Mouse (Mus musculus) liver, embryonic 11.5 days (tissue): ENCODE results near the gene Pla1a. TPM values are rescaled to one million over a fixed set of nuclear protein-coding genes. Genes with fewer than 3 reads are reported as not detected.

Source experiments
- ATAC-seq: fragments of 200-750 bp; cut with Nextera tagmentation; replicated peaks from 2 replicates; pipeline ENCODE4 v1.8.0; 2017; ENCODE audit warnings: moderate number of reproducible peaks, mild to moderate bottlenecking, moderate TSS enrichment, moderate library complexity; ENCODE audit not compliant: low FRiP score
- DNase-seq: peaks from one replicate; pipeline ENCODE4 v3.0.0-alpha.2; 2017; ENCODE audit warnings: low spot score
- H3K27ac ChIP-seq: fragments of 300-500 bp; sonication (generic); 2 replicates; pipeline ENCODE4 v1.5.1; 2014; ENCODE audit warnings: mild to moderate bottlenecking, low read depth, low read length, control low read depth
- H3K27me3 ChIP-seq: fragments of 300-500 bp; sonication (generic); replicated peaks from 2 replicates; pipeline ENCODE4 v1.6.1; 2014; ENCODE audit warnings: low read length, mixed read lengths; ENCODE audit not compliant: control insufficient read depth, insufficient read depth
- H3K36me3 ChIP-seq: fragments of 300-500 bp; sonication (generic); 2 replicates; pipeline ENCODE4 v1.6.1; 2014; ENCODE audit warnings: mild to moderate bottlenecking, low read length, moderate library complexity, mixed read lengths; ENCODE audit not compliant: control insufficient read depth, insufficient read depth
- H3K4me1 ChIP-seq: fragments of 300-500 bp; sonication (generic); replicated peaks from 2 replicates; pipeline ENCODE4 v1.6.1; 2014; ENCODE audit warnings: low read length, mixed read lengths; ENCODE audit not compliant: control insufficient read depth, insufficient read depth
- H3K4me2 ChIP-seq: fragments of 300-500 bp; sonication (generic); 2 replicates; pipeline ENCODE4 v1.6.1; 2014; ENCODE audit warnings: mild to moderate bottlenecking, control low read depth, moderate library complexity
- H3K4me3 ChIP-seq: fragments of 300-500 bp; sonication (generic); 2 replicates; pipeline ENCODE4 v1.5.1; 2014; ENCODE audit warnings: low read depth, low read length, control low read depth
- H3K9ac ChIP-seq: fragments of 300-500 bp; sonication (generic); 2 replicates; pipeline ENCODE4 v1.6.1; 2014; ENCODE audit warnings: low read depth, low read length, control low read depth
- H3K9me3 ChIP-seq: fragments of 300-500 bp; sonication (generic); 2 replicates; pipeline ENCODE4 v1.6.1; 2016; ENCODE audit warnings: low read length, inconsistent platforms, mixed read lengths; ENCODE audit not compliant: control insufficient read depth
- WGBS: fragments of 180-500 bp; shearing (Covaris S2); extraction: QIAGEN DNeasy Blood & Tissue Kit; methylation state at CpG from one replicate; pipeline ENCODE4 v1.1.7; 2014; 5-methylcytosine and 5-hydroxymethylcytosine counted together
- polyA plus RNA-seq: library from polyadenylated mRNA; unstranded; fragments of >200 nt; fragmentation: Nextera tagmentation; extraction: Ambion mirVana; gene quantifications from 2 replicates; pipeline ENCODE4 v1.2.1, GENCODE M21; 2014

Gene Pla1a
- polyA plus RNA-seq, 1 experiment from 2014 or later, result 1.4 TPM

DNA sequence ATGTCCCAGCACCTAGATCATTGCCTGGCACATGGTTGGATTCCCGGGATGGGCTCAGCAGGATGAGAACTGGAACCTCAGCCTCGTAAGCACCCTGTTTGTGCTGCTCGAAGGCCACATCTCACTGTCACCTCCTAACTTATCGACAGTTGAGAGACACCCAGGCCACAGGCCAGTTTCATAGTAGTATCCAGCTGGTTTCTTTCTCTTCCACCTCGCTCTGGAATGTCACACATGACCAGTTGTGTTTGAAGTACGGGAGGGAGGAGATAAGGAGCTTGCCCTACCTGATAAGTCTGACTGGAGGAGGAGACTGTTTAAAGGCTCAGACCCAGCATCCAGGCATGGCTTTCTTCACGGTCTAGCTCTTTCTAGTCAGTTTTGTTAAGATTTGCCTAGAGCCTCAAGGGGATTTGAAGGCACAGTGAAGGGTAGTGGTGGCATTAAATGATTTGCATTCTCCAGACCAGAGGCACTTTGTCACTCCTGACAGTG is 82.5 kb downstream of the Pla1a start:
- Histone ChIP-seq H3K27ac (peak overlapping the region; percentile 14; the same call in 1 of the 2 replicates), H3K9me3 (no peaks in the 10 kb centered on the region), H3K4me2 (peak overlapping the region; percentile 58), H3K4me1 (peaks cover 37% of the 10 kb centered on the region), H3K27me3 (no peaks in the 10 kb centered on the region), H3K4me3 (0 out of 2 replicates have a peak overlapping the region, but pooled peaks have one; percentile 24), H3K36me3 (peaks cover 18% of the 10 kb centered on the region), H3K9ac (0 out of 2 replicates have a peak overlapping the region, but pooled peaks have one; percentile 38)
- ATAC-seq (peak; percentile 69), DNase-seq (no peak)
- WGBS, result 28% methylated on average over 7 of the region's 7 CpGs

DNA sequence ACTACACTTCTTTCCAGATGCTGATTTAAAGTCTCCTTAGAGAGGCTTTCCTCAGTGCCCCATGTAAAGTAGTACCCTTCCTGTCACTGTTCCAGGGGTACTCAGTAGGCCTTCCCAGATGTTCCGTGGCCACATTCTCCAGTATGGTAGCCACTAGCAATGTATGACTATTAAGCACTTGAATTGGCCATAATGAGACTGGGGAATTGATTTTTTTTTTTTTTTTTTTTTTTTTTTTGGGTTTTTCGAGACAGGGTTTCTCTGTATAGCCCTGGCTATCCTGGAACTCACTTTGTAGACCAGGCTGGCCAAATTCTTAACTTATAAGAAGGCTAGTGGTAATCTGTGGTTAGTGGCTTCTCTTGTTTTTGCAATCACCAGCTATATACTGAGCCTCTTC is 83.1 kb downstream of the Pla1a start:
- H3K9ac ChIP-seq, result 0 out of 2 replicates have a peak overlapping the region, but pooled peaks have one; percentile 38
- DNase-seq (no peak), ATAC-seq (no peak)
- peak overlapping the region; percentile 58 for H3K4me2 ChIP-seq
- H3K27ac ChIP-seq, result peak overlapping the region; percentile 14; the same call in 1 of the 2 replicates
- no peaks in the 10 kb centered on the region for H3K9me3 ChIP-seq
- peaks cover 37% of the 10 kb centered on the region for H3K4me1 ChIP-seq
- 79% methylated on average over 2 of the region's 2 CpGs for WGBS
- 0 out of 2 replicates have a peak overlapping the region, but pooled peaks have one; percentile 24 for H3K4me3 ChIP-seq
- peaks cover 18% of the 10 kb centered on the region for H3K36me3 ChIP-seq
- H3K27me3 ChIP-seq, result no peaks in the 10 kb centered on the region

DNA sequence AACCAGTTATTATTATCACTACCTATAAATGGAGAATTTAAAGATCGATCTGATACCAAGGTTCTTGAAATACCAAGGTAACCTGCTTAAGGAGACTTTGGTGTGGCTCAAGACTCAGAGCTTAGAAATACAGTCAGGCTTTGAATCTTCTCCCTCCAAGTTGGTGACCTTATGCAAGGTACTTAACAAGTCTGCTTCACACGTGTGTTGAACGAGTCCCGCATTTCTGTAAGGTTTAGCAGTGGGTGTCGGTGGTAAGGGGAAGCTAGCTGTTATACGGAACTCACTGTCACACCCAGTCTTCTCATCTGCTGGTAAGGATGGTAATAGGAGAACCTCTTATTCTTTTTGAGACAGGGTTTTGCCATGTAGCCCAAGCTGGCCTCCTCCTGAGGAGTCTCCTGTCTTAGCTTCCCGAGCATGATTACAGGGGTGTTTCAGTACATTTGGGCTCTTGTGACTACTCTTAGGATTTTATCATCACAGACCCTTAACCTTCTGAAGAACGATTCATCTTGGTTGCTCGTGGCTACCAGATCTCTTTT is 84.7 kb downstream of the Pla1a start:
- H3K4me1 ChIP-seq, result peaks cover 27% of the 10 kb centered on the region
- H3K4me2 ChIP-seq, result peak overlapping the region; percentile 86
- no peaks in the 10 kb centered on the region for H3K9me3 ChIP-seq
- H3K27me3 ChIP-seq, result no peaks in the 10 kb centered on the region
- peak overlapping the region; percentile 43 for H3K9ac ChIP-seq
- ATAC-seq (no peak), DNase-seq (no peak)
- H3K4me3 ChIP-seq, result peak overlapping the region; percentile 97
- WGBS, result 69% methylated on average over 9 of the region's 9 CpGs
- H3K27ac ChIP-seq, result peak overlapping the region; percentile 60
- peaks cover 16% of the 10 kb centered on the region for H3K36me3 ChIP-seq

DNA sequence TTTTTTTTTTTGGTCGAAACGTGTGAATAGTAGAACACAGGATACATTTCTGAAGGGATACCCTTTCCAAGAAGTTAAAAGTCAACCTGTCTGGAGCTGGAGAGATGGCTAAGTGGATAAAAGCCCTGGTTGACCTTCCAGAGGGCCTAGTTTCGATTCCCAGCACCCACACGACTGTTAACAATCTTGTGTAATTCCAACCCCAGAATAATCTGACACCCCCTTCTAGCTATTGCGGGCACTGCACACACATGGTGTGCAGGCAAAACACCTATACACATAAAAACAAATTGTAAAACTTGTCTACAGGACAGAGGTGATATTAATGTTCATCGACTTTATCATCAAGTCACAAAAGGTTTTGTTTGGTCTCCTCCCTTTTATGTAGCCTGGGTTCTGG is 85.4 kb downstream of the Pla1a start:
- WGBS, result 46% methylated on average over 6 of the region's 6 CpGs
- Histone ChIP-seq H3K9me3 (no peaks in the 10 kb centered on the region), H3K4me2 (peak overlapping the region; percentile 86), H3K36me3 (peaks cover 16% of the 10 kb centered on the region), H3K4me3 (peak overlapping the region; percentile 97), H3K27ac (peak overlapping the region; percentile 94), H3K9ac (peak overlapping the region; percentile 95), H3K27me3 (no peaks in the 10 kb centered on the region), H3K4me1 (peaks cover 27% of the 10 kb centered on the region)
- no peak for ATAC-seq
- no peak for DNase-seq

DNA sequence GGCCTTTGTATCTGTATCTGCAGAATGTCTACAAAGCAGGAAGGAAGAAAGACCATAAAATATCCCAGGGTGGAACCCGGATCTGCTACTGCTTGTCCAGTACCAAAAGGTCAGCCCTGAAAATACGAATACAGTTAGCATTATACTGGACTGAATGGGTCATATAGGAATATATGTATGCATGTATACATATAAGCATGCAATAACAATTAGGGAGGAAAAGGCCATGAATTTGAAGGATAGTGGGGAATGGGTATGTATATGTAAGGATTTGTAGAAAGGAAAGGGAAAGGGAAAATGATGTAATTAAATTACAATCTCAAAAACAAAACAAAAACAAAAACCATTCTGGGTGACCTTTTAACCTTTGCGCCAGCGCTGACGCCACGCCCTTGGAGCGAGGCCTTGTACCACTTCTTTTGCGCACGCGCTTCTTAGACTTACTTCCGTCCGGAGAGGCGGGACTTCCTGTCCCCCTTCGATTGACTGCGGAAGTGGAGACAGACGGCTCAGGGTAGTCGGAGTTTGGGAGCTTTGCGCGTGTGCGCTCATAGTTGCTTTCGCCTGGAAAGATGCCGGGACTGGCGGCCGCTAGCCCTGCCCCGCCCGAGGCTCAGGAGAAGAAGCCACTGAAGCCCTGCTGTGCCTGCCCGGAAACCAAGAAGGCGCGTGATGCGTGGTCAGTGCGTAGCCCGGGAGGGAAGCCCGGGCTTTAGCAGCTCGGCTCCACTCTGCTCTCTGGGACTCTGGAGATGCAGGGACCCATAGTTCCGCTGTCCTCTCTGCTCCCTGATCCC is 86.2 kb downstream of the Pla1a start, which contains the start of the genes Cox17 and Gm21987:
TSS of gene Cox17 (plus strand) at position 463 of the 797 bp plus-strand sequence.
TSS of gene Gm21987 (plus strand) at position 512 of the 797 bp plus-strand sequence.
- Histone ChIP-seq H3K9ac (peak within 1 kb of the TSS; percentile 95), H3K4me1 (peaks cover 29% of the 10 kb centered on the region), H3K4me2 (peak within 1 kb of the TSS; percentile 86), H3K27me3 (no peaks in the 10 kb centered on the region), H3K4me3 (peak within 1 kb of the TSS; percentile 97), H3K9me3 (no peaks in the 10 kb centered on the region), H3K27ac (peak within 1 kb of the TSS; percentile 94), H3K36me3 (peaks cover 16% of the 10 kb centered on the region)
- WGBS, result 2% methylated on average over 35 of the region's 35 CpGs
- peak; percentile 92 for ATAC-seq
- DNase-seq, result peak; percentile 85

Other genes with a start within 250 kb of the Pla1a start
- gene Nr1i2, start 138.3 kb downstream of the Pla1a start, polyA plus RNA-seq, result 1.8 and 2.0 TPM in 2 replicates
- 0.05 TPM in 1 of 2 replicates, not detected in the other for gene Maats1, start 91.0 kb downstream of the Pla1a start, polyA plus RNA-seq
- 441 and 497 TPM in 2 replicates for gene Cox17, start 86.2 kb downstream of the Pla1a start, polyA plus RNA-seq
- gene Gm21987, start 86.1 kb downstream of the Pla1a start, polyA plus RNA-seq, result not detected in 2 replicates
- gene Popdc2, start 70.9 kb downstream of the Pla1a start, polyA plus RNA-seq, result 14.8 and 15.8 TPM in 2 replicates
- gene Adprh, start 19.6 kb upstream of the Pla1a start, polyA plus RNA-seq, result 92.0 and 92.1 TPM in 2 replicates
- gene Cd80, start 22.4 kb upstream of the Pla1a start, polyA plus RNA-seq, result 0.14 and 0.23 TPM in 2 replicates
- gene Timmdc1, start 89.5 kb upstream of the Pla1a start, polyA plus RNA-seq, result 25.1 and 28.1 TPM in 2 replicates
- 31.0 and 34.1 TPM in 2 replicates for gene Poglut1, start 117.1 kb upstream of the Pla1a start, polyA plus RNA-seq
- 88.7 and 89.3 TPM in 2 replicates for gene Tmem39a, start 125.6 kb upstream of the Pla1a start, polyA plus RNA-seq